In genomic region chr1:62908508-62908907, GRCm38 (mm10) we compare ENCODE assay signal across 8 mouse cellular contexts.
DNase-seq lines count a peak whose midpoint lies in the region; TF ChIP-seq lines count a peak whose summit lies in the region.
"Had no signal": no experiment of that assay in that cellular context is flagged by ENCODE, and none has a peak within 500 bp of the region (broad histone marks: within the 10 kb centered on the region; RNA-seq: fewer than 3 reads in every experiment).

No protein-coding gene starts in this region.

- 19% methylated on average over 6 of the region's 6 CpGs for WGBS in cerebellum, adult 2 months

- intact Hi-C loops in left cerebral cortex, postnatal 25 days (cut with DNase I): loop anchor here (5.0 kb wide), 1 partner anchor 221 kb away; no protein-coding TSS in a partner anchor

- H3K4me1 ChIP-seq in cerebellum, adult 2 months (ENCODE audit: control insufficient read depth, insufficient read depth, low read length): peaks cover 11% of the 10 kb centered on the region; the same call in 1 of the 2 replicates

- no peak for TF ChIP-seq CTCF in cerebellum, adult 2 months (IDR thresholded peaks at IDR 0.05; ENCODE audit: borderline replicate concordance, insufficient read depth, low read depth, low read length)

- no peaks in the 10 kb centered on the region for H3K27me3 ChIP-seq in cerebellum, adult 2 months (ENCODE audit: control insufficient read depth, insufficient read depth, low read length)

- no peak overlapping the region for H3K4me3 ChIP-seq in cerebellum, adult 2 months (replicated peaks; ENCODE audit: insufficient read depth, low read depth, low read length)
- H3K4me3 ChIP-seq: heart, embryonic 10.5 days had no signal

- H3K27ac ChIP-seq in cerebellum, adult 2 months (ENCODE audit: insufficient read depth, low read length): no peak overlapping the region
- H3K27ac ChIP-seq: heart, embryonic 10.5 days had no signal

- TF ChIP-seq POLR2A in cerebellum, adult 2 months (IDR thresholded peaks at IDR 0.05; ENCODE audit: borderline replicate concordance, insufficient read depth, low read length): no peak

- DNase-seq in brain, adult 2 months (ENCODE audit: low read depth, low spot score): peak; percentile 89
- peak; percentile 31 to 56 for DNase-seq in cerebellum, adult 2 months
- DNase-seq in frontal cortex, adult 2 months (ENCODE audit: extremely low spot score in 1 of 2, low spot score in 1 of 2): peak; percentile 72 to 73
- peak; percentile 51 to 88 for DNase-seq in left cerebral cortex, postnatal 25 days (ENCODE audit: low spot score in 2 of 2)
- no peak for DNase-seq in kidney, adult 8-10 months
- DNase-seq in yolk sac, embryonic 10.5 days (ENCODE audit: low spot score): no peak
- no peak for DNase-seq in testis, postnatal 14 days (ENCODE audit: low spot score)

Comparison
In these comparisons a context has a peak if more than half of its experiments do, and no peak if none do; other contexts are left out.
1. DNase-seq: peak in brain, adult 2 months (single experiment), cerebellum, adult 2 months (2 of 2), frontal cortex, adult 2 months (2 of 2) and left cerebral cortex, postnatal 25 days (2 of 2); none in kidney, adult 8-10 months (0 of 2), yolk sac, embryonic 10.5 days (single experiment) and testis, postnatal 14 days (single experiment).